Mouse (Mus musculus) E14TG2a.4 (cell line): ENCODE data around the gene 1700125H20Rik.

ENCODE experiments used
- CTCF ChIP-seq: conservative IDR thresholded peaks from 2 replicates; pipeline ENCODE4 v1.5.1; 2014; ENCODE audit warnings: low read length
- NANOG ChIP-seq: IDR thresholded peaks from 2 replicates; pipeline ENCODE4 v1.6.1; 2014; ENCODE audit warnings: borderline replicate concordance, low read length, mixed read lengths
- POU5F1 ChIP-seq: IDR thresholded peaks from 2 replicates; pipeline ENCODE4 v1.6.1; 2014; ENCODE audit warnings: low read length, borderline replicate concordance

- TF ChIP-seq NANOG (no peak), CTCF (no peak), POU5F1 (no peak)
Measured at GRCm38 (mm10) chr11:85175941-85176340, 5.7 kb downstream of the 1700125H20Rik start.
